Mouse (Mus musculus) mouse embryonic stem cell (cell line): ENCODE data around the gene Gm2663.
"Not testable (repeated sequence)": the region's sequence is repeated elsewhere in the genome, so short reads cannot be mapped to it uniquely, and the experiment has no call there.

ENCODE experiments used
- in situ Hi-C, 2 experiments: fragments of 300-500 bp; cut with MboI; formaldehyde crosslinking; loops; 1 replicate in 1 of 2; 3 replicates in 1 of 2; pipeline ENCODE4 v1.14.3; 2019 to 2020; ENCODE audit warnings: low sequenced_read_pairs in 2 of 2, low pct_unique_long_range_greater_than_20kb in 1 of 2, mixed read lengths in 1 of 2; ENCODE audit not compliant: unreplicated experiment in 1 of 2

Gene Gm2663

GRCm38 (mm10) chr6:40999379-40999778 is at the start of gene Gm2663:
Gm2663 (minus strand) TSS chr6:40999479.
- in situ Hi-C loops: not testable (repeated sequence)

- in situ Hi-C loops: no loop called here
These were observed 49.3 kb upstream of the Gm2663 start for GRCm38 (mm10) chr6:41048602-41049001.

- in situ Hi-C loops: no loop called here
These were observed 48.7 kb upstream of the Gm2663 start for GRCm38 (mm10) chr6:41047961-41048360.

- in situ Hi-C loops: no loop called here
These were observed 47.9 kb upstream of the Gm2663 start for GRCm38 (mm10) chr6:41047202-41047601.

GRCm38 (mm10) chr6:41046553-41046952 is 47.3 kb upstream of the Gm2663 start:
- in situ Hi-C loops: no loop called here

GRCm38 (mm10) chr6:41044753-41045152 is 45.5 kb upstream of the Gm2663 start:
- in situ Hi-C loops: no loop called here

GRCm38 (mm10) chr6:41044314-41044713 is 45.0 kb upstream of the Gm2663 start:
- in situ Hi-C loops: no loop called here

- in situ Hi-C loops: no loop called here
These were observed 36.1 kb upstream of the Gm2663 start, which contains the start of gene 2210010C04Rik for GRCm38 (mm10) chr6:41035409-41035808. 2210010C04Rik (minus strand) TSS chr6:41035509.

GRCm38 (mm10) chr6:41032802-41033201 is 33.5 kb upstream of the Gm2663 start:
- in situ Hi-C loops: no loop called here

- in situ Hi-C loops: no loop called here
These were observed 33.0 kb upstream of the Gm2663 start for GRCm38 (mm10) chr6:41032231-41032630.

- in situ Hi-C loops: no loop called here
These were observed 31.5 kb upstream of the Gm2663 start for GRCm38 (mm10) chr6:41030821-41031220.

GRCm38 (mm10) chr6:41027053-41027452 is 27.8 kb upstream of the Gm2663 start:
- in situ Hi-C loops: no loop called here

- in situ Hi-C loops: no loop called here
These were observed 26.8 kb upstream of the Gm2663 start for GRCm38 (mm10) chr6:41025873-41026650.

GRCm38 (mm10) chr6:41019140-41019539 is 19.9 kb upstream of the Gm2663 start:
- in situ Hi-C loops: no loop called here

- in situ Hi-C loops: no loop called here
These were observed 19.4 kb upstream of the Gm2663 start for GRCm38 (mm10) chr6:41018629-41019028.

- in situ Hi-C loops: no loop called here
These were observed 15.8 kb upstream of the Gm2663 start for GRCm38 (mm10) chr6:41015065-41015464.

GRCm38 (mm10) chr6:40964454-40964853 is 34.8 kb downstream of the Gm2663 start, which contains the start of gene 1810009J06Rik:
1810009J06Rik (plus strand) TSS chr6:40964754.
- in situ Hi-C loops: not testable (repeated sequence)

GRCm38 (mm10) chr6:40953716-40954115 is 45.6 kb downstream of the Gm2663 start:
- in situ Hi-C loops: no loop called here

GRCm38 (mm10) chr6:40951770-40952169 is 47.5 kb downstream of the Gm2663 start, which contains the start of gene Gm4744:
Gm4744 (minus strand) TSS chr6:40951870.
- in situ Hi-C loops: no loop called here
